Mouse (Mus musculus): ENCODE results near the gene Hbq1a.
A peak's percentile ranks its signal among the peaks of the same experiment; 100 is the strongest.
"Not testable (repeated sequence)": the region's sequence is repeated elsewhere in the genome, so short reads cannot be mapped to it uniquely, and the experiment has no call there.

Gene Hbq1a

DNA sequence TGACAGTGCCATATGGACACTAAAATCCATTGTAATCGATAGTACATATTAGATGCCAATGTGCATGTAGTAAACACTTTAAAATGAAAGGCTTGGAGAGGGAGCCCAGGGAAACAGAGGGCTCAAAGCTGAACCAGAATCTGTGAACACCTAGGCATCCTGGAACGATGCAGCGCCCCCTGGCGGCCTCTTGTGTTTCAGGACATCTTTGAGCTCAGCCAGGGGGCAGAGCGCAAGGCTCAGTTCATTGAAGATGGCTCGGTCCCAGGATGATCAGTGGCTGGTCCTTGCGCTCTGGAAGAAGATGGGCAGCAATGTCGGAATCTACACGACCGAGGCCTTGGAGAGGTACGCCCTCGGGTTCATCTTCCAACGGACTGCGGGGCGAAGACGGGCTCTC, at the start of gene Hbq1a:
Hbq1a (plus strand) TSS at position 205 of the 400 bp plus-strand sequence.
- peak; percentile 72 to 77 for DNase-seq (ENCODE audit: low spot score in 2 of 2)

DNA sequence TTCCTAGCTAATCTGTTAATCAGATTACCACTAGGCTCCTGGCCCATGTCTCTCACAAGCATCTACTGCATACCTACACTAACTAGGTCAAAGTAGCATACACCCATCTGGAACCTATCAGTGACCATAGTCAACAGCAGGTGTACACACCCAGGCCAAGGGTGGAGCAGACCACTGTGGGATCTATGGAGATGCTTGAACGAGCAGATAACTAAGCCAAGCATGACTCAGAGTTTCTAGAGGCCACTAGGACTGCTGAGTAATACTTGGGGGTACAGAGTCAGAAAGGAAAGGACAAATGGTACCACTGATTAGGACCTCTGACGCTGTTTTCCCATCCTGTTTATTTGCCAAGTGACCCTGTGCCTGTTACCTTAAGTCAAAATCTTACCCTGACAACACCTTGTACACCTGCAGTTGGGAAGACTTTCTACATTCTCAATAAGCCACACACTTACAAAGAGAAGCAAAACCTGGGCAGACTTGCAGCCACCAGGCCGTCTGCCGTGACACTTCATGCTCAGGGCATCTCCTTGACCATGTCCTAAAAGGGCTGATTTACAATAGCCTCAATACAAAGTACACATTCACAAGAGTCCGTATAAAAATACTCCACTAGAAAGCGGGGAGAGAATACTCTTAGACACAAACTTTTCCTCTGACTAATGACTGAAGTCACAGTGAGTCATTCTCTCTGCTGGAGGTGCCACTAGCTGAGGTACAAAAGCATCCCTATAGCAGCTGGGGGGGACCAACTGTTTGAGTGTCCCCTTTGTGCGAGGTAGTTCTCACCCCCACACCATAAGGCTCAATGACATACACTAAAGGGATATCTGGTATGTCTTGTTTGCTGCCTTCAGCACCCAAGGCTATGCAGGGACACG, 48.7 kb upstream of the Hbq1a start:
- DNase-seq (ENCODE audit: low spot score in 2 of 2): no peak

DNA sequence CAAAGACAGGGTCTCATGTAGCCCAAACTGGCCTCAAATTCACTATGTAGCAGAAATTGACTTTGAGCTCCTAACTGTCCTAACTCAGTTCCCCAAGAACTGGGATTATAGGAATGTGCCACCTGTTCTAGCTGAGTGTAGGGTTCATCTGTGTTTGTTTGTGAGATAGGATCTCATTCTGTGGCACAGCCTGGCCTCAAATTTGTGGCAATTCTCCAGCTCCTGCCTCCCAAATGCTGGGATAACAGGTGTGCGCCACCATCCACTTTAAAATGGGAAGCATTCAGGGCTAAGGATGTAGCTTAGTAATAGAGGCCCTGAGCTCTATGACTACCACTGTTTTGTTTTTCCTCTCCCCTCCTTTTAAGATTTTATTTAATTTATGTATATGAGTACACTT, 46.7 kb upstream of the Hbq1a start:
- DNase-seq (ENCODE audit: low spot score in 2 of 2): no peak

DNA sequence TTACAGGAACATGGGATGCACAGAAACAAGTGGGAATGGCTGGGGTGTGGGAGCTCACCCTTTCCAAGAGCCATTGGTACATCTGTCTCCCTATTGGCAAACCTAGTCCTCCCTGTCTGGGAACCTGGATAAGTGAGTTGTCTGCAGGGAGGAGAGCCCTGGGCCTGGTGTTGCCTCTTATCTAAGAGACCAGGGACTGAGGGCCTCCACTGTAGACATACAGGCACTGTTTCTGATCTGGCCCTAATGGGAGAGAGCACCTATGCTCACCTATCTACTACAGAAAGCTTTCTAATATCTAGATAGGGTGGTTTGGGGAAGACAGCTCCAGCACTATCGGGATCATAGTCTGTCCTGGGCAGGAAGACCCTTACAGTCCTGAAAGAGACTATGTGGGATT, 43.7 kb upstream of the Hbq1a start:
- no peak for DNase-seq (ENCODE audit: low spot score in 2 of 2)

DNA sequence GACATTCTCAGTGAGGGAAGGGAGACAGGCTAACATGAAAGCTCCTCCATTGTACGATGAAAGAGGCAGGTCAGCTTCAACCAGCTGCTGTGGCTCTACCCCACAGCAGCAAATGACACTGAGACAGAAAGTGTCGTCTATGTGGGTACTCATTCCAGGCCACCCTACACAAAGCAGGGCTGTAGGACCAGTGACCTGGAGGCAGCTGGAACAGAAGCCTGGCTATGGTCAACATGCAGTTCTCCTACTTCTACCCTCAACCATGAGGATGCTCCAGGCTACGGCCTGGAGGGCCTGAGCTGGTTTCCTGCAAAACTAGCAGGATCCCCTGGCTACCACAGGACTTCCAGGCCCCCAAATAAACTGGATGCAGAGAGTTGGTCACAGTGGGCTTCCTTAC, 43.3 kb upstream of the Hbq1a start:
- no peak for DNase-seq (ENCODE audit: low spot score in 2 of 2)

DNA sequence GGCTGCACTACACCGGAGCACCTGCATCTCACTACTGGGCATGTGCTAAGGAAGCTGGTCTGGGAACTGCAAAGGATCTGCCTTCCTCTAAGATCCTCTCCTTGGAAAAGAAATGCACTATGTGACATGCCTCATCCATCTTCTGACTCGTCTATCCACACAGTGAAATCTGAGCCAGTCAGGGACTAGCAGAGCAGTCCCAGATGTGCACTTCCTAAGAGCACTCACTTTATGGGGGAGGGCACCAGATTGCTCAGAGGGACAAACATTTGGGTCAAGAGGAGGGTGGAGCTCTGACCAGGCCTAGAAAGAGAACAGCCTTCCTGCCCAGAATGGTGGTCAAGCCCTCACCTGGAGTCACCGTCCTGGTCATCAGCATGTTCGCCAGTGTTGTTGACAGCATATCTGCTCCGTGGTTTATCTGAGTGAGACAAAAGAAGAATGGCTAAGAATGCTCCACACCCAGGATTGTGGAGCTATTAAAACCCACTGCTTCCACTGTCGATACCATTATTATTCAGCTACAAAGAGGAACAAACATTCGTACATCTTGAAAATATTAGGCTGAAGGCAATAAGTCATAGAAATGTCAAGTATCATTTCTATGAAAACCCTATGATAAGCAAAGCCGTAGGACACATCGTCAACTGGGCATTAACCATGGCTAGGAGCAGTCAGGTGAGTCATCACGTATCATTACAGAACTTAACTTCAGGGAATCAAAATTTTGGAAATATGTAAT, 37.0 kb upstream of the Hbq1a start:
- no peak for DNase-seq (ENCODE audit: low spot score in 2 of 2)

DNA sequence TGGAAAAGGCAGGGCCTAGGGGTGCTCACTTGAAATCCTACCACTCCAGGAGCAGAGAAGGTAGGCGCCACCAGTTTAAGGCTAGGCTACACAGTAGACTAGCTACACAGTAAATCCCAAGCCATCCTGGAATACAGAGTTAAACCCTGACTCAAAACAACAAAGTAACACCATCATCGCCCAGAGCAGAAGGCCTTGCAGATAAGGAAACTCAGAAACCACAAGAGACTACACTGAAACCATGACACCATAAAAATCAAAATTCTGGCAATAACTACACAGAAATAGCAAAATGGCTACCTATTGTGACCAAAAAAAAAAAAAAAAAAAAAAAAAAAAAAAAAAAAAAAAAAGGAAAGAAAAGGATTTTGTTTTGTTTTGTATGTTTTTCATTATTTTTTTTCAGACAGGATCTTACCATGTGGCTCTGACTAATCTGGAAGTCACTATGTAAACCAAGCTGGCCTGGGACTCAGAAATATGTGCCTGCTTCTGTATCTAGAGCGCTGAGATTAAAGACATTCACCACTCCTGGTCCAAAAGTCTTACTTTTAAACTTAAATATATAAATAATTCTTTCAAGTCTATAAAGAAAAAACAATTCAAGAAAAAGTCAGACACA, 34.6 kb upstream of the Hbq1a start:
- DNase-seq (ENCODE audit: low spot score in 2 of 2): no peak

DNA sequence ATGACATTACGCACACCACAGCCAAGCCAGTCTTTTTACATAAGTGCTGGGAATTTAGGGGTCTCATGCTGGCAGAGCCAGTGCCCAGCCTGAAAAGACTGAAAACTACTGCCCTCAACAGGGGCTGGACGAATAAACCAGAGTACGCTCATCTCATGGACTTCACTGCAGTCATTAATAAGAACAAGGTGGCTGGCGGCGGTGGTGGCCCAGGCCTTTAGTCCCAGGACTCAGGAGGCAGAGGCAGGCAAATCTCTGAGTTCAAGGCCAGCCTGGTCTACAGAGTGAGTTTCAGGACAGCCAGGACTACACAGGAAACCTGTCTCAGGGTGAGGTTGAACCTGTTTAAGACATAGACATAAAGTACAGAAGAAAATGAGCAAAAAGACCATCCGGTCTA, 33.7 kb upstream of the Hbq1a start:
- DNase-seq (ENCODE audit: low spot score in 2 of 2): no peak

DNA sequence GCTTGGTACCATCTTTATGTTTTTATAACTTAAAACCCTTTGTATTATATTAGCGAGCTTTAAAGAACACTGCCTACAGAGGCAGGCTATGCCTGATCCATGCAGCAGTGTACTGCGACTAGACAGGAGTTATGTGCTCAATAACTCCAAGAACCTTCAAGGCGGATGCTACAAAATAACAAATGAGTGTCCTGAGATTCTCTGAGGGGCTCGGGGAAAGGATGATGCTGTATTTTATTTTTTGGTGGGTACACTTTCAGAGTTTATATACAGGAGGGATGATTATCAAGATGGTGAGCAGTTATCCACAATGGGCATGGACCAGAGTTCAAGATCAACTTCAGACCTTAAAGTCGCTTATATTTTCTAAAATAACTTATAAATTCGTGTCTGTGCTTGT, 33.1 kb upstream of the Hbq1a start:
- DNase-seq (ENCODE audit: low spot score in 2 of 2): no peak

DNA sequence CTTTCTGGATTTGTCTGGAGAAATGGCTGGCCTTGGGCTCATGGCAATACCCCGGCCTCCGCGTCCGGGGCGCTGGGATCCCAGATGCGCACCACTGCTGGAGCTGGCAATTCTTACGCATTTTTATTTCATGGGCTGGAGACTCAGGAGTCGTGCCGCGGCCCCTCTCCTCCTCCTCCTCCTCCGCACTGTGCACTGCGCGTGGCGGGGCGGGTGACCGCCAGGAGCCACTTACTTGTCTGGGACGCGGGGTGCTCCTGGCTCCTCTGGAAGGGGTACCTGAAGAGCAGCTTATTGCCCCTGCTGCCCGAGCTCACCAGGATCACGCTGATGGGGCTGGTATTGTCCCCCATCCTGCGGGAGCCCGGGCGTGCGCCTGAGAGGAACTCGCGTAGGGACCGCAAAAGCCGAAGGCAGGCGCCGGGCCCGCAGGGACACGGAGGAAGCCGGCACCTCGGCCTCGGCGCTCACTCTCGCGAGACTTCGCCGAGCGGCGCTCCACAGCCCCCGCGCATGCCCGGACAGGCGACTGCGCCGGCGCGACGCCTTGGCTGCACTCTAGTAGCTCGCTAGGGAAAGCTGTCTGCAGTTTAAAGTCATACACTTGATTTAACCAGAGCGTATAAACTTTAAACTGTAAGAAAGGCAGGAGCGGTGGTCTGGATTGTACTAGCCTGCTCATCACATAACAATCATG, 32.5 kb upstream of the Hbq1a start, which contains the start of gene Nprl3:
Nprl3 (minus strand) TSS at position 520 of the 697 bp plus-strand sequence.
- DNase-seq (ENCODE audit: low spot score in 2 of 2): peak; percentile 96

DNA sequence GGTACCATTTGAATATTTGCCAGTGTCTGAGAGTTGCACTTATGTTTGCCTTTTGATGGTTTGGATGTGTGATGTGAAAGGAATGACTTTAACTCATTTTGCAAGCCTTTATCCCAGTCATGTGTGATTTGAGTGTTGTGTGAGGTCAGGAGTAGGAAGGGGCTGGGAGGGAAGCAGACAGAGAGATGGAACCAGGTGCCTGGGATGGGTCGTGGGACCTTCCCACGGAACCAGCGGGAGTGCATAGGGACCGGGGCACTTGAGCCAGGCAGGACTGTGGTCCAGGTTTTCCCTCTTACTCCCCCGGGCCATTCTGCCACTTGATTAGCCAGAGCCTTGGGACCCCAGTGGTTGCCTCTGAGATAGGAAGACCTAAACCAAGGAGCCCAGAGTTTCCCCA, 31.9 kb upstream of the Hbq1a start:
- DNase-seq (ENCODE audit: low spot score in 2 of 2): no peak

DNA sequence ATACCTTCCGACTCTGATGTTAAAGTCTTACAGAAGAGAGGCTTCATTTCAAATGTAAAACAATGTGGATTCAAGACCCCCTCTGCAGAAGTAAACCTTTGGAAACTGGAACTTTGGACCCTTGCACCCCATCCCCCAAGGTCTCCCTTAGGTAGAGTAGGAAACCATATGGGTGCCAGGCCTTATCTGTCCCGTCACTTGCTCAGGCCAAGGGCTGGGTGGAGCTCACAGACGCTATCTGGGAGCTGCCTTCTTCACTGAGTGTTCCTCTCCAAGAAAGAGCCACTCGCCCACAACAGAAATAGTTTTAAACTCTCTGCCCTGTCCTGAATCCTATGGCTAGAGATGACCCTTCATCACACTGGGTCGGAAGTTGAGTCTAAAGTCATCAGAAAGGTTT, 30.9 kb upstream of the Hbq1a start:
- DNase-seq (ENCODE audit: low spot score in 2 of 2): no peak

DNA sequence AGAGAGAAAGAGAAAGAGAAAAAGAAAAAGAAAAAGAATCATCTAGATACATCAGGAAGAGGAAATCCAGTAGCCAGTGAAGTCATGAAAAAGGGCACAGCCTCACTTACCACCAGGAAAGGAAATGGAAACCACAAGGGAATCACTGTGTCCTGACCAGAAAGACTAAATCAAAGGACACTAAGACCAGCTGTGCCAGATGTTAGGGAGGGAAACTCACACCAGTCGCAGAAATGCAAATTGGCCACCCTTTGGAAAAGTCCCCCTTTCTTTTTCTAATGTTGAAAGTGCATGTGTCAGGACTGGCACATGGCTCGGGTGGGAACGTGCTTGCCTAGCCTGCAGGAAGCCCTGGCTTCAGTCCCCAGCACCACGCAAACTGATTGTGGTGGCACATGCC, 28.7 kb upstream of the Hbq1a start:
- DNase-seq (ENCODE audit: low spot score in 2 of 2): no peak

DNA sequence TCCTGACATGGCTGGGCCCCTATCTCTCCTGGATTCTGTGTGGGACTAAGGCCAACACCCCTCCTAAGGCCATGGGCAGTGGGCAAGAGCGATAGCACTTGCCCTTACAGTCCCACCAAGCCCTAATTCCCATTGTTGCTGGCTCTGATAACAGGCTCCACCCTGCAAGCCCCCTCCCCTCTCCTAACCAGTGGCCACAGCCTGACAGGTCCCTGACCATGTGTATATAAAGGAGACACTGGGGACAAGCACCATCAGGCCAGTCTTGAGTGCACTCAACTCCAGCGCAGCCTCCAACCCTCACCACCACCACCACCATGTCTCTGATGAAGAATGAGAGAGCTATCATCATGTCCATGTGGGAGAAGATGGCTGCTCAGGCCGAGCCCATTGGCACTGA, 23.5 kb upstream of the Hbq1a start, which contains the start of gene Hba-x:
Hba-x (plus strand) TSS at position 54 of the 400 bp plus-strand sequence.
- no peak for DNase-seq (ENCODE audit: low spot score in 2 of 2)

DNA sequence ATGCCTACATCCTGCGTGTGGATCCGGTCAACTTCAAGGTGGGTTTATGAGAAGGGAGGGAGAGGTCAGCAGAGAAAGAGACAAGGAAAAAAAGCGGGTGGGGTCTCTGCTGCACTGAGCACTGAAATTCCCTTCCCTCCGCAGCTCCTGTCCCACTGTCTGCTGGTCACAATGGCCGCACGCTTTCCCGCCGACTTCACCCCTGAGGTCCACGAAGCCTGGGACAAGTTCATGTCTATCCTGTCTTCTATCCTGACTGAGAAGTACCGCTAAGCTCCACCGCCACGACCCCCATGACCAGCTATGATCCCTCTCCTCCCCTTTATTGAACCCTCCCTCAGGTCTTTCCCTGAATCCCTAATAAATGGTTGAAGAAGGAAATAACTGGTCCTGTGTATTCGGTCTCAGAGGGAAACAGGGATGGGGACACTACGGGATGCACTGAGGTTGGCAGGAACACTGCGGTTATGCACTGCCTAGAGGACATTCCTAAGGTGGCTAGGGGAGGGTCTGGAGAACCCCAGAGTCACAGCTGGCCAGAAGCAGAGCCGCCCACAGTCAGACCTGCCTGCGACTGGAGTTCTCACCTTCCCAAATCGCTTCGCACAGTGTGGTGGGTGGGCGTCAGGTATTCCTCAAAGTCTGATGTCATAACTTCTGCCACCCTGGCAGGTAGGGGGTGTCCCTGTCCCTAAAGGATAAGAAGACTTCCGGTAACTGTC, 22.0 kb upstream of the Hbq1a start:
- DNase-seq (ENCODE audit: low spot score in 2 of 2): no peak

DNA sequence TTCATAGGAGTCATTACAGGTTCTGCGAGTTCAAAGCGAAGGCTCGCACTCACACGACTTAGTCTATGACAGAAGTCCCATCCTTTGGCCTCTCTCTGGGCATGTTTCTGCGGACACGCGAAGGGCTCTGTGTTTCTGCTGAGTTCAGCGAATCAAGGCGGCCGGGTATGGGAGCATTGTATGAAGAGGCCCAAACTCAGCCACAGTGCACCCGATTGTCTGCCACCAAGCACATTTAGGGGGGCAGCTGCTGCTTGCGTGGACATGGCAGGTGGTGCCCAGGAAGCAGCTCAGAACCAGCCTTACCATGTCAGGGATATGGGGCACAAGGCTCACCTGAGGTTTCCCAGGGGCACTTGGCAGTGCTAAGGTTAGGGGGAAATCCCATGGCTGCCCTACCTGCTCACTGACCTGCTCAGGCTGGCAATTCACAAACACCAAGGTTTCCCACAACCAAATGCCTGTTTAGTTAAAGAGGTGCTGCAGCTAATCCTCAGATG, 21.4 kb upstream of the Hbq1a start:
- DNase-seq (ENCODE audit: low spot score in 2 of 2): no peak

DNA sequence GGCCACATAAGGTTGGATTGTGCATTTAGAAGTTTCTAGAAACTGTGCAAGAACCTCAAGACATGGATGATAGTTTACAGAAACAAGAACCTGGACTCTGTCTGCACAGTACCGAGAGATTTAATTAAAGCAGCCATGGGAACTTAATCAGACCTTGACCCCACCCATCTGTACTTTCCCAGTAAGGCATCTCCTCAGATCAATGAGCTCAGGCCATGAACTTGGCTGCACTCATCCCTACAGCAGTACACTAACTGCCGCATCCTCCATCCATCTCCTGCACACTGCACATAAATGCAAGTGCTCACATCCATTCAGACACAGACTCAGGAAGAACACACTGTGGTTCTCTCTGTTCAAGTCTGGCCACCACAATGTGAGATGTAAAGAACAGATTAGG, 19.2 kb upstream of the Hbq1a start:
- DNase-seq (ENCODE audit: low spot score in 2 of 2): no peak

DNA sequence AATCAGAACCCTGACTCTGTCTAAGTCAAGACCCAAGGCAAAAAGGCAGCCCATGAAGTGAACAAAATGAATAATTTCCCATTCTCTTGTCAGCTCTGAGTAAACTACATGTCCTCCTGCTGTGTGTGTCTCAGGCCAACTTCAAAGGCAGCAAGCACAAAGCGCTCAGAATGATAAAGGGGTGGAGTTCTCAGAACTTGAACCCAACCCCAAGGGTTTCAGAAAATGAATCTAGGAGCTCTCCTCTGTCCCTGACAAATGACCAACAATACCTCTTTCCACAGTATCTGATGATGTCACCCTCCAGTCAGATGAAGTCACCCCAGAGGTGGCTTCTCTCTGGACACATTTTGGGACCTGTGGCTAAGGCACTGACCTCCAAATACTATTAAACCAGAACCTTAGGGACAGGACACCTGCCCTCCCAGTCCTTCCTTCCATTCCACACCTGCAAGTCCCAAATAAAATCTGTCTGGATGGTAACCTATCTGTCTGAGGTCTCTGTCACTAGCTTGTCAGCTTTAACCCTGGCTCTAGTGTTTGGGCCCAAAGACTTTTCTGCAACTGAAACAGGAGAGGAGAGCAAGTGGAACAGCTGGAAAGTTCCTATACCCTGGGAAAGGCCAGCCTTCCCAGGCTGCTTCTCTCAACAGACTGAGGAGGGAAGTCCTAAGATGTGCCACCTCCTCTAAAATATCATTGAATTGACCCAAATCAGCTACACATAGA, 18.3 kb upstream of the Hbq1a start:
- DNase-seq (ENCODE audit: low spot score in 2 of 2): no peak

DNA sequence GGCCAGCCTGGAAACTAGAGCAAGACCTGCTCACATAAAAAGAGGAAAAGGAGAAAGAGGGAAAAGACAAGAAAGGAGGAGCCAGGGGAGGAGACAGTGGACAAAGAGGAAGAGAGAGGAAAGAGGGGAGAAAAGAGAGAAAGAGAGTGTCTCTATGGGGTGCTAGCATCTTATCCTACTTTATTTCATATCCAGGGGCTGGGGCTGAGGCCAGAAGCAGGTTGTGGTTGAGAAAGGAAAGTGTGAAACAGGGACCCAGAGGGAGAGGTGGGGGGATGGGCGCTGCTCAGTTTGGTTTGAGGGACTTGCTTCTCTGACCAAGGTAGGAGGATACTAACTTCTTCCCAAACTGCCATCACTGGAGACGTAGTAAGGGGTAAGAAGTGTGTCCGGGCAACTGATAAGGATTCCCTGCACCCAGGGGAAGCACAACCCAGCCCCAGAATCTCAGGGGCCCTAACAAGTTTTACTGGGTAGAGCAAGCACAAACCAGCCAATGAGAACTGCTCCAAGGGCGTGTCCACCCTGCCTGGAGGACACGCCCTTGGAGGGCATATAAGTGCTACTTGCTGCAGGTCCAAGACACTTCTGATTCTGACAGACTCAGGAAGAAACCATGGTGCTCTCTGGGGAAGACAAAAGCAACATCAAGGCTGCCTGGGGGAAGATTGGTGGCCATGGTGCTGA, 16.6 kb upstream of the Hbq1a start, which contains the start of gene Hba-a1:
Hba-a1 (plus strand) TSS at position 421 of the 687 bp plus-strand sequence.
- DNase-seq (ENCODE audit: low spot score in 2 of 2): not testable (repeated sequence)

DNA sequence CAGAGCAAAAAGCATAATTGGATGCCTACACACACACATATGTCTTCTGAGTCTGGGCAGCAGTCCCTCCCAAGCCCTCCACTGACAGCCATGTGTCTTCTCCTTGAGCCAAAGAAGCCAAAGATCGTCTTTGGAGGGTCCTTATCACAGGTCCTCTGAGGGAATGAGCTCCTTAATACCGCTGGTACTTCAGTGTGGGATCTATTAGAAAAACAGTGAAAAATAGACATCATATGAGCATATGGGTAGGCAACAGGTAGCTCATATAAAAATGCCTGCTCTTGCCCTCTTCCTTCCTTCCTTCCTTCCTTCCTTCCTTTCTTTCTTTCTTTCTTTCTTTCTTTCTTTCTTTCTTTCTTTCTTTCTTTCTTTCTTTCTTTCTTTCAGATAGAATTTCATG, 15.3 kb upstream of the Hbq1a start:
- not testable (repeated sequence) for DNase-seq (ENCODE audit: low spot score in 2 of 2)
